In the genomic region with DNA sequence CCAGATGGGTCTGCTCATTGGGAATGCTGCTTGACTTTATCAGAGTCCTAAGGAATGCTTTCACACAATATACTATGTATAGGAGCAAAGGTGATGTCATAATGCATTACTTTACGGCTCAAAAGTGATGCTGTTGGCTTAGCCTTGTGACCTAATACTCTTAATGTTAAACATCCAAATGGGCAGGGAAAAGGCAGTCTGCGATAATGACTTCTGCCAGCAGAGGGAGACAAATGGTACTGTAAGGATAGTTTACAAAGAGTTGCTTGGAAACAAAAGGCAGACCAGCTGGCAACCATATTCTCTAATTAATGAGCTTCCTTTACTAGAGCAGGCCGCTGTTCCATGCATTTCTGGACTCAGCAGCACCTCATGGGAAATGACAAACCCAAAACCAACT, we compare ENCODE assay signal across 9 mouse cellular contexts. TPM values are rescaled to one million over a fixed set of nuclear protein-coding genes. Genes with fewer than 3 reads are reported as not detected.
DNase-seq lines count a peak whose midpoint lies in the region; ATAC-seq and TF ChIP-seq lines count a peak whose summit lies in the region.
"Had no signal": no experiment of that assay in that cellular context is flagged by ENCODE, and none has a peak within 500 bp of the region (broad histone marks: within the 10 kb centered on the region; RNA-seq: fewer than 3 reads in every experiment).

No protein-coding gene starts in this region.

- no peak for TF ChIP-seq POLR2A in ES-Bruce4 (IDR thresholded peaks at IDR 0.05; ENCODE audit: insufficient read depth, low read length)
- TF ChIP-seq POLR2A in lung, adult 2 months (IDR thresholded peaks at IDR 0.05; ENCODE audit: borderline replicate concordance, extremely low read depth, low read depth, low read length), result no peak
- no peak for TF ChIP-seq POLR2A in thymus, adult 2 months (IDR thresholded peaks at IDR 0.05; ENCODE audit: control insufficient read depth, extremely low read depth, insufficient read depth, low read length, poor library complexity)

- no peak overlapping the region for H3K27ac ChIP-seq in ES-Bruce4 (ENCODE audit: insufficient read depth, low read length)
- no peak overlapping the region for H3K27ac ChIP-seq in forebrain, embryonic 11.5 days (ENCODE audit: low read depth, low read length)
- H3K27ac ChIP-seq in thymus, adult 2 months (ENCODE audit: control insufficient read depth, insufficient read depth, low read length), result no peak overlapping the region
- H3K27ac ChIP-seq: liver, embryonic 15.5 days had no signal

- H3K9me3 ChIP-seq in ES-Bruce4 (replicated peaks; ENCODE audit: control insufficient read depth, insufficient read depth, low read length, poor library complexity, severe bottlenecking), result no peaks in the 10 kb centered on the region
- H3K9me3 ChIP-seq in forebrain, embryonic 11.5 days (ENCODE audit: control insufficient read depth, low read length), result no peaks in the 10 kb centered on the region
- H3K9me3 ChIP-seq: liver, embryonic 15.5 days had no signal

- H3K36me3 ChIP-seq in ES-Bruce4 (ENCODE audit: control insufficient read depth, insufficient read depth, low read length, poor library complexity, severe bottlenecking), result no peaks in the 10 kb centered on the region; the same call in 1 of the 2 replicates
- H3K36me3 ChIP-seq in forebrain, embryonic 11.5 days (ENCODE audit: control insufficient read depth, insufficient read depth, low read length), result no peaks in the 10 kb centered on the region
- H3K36me3 ChIP-seq in thymus, adult 2 months (ENCODE audit: control insufficient read depth, insufficient read depth, low read length), result no peaks in the 10 kb centered on the region
- H3K36me3 ChIP-seq: liver, embryonic 15.5 days had no signal

- peak; percentile 68 for DNase-seq in brain, embryonic 18.5 days (ENCODE audit: low read depth, low spot score)
- DNase-seq in forebrain, embryonic 11.5 days (ENCODE audit: low spot score), result peak; percentile 87
- peak; percentile 95 for DNase-seq in heart, postnatal 4 days
- DNase-seq in layer of hippocampus, adult 11-12 months (ENCODE audit: low spot score), result peak; percentile 94
- peak; percentile 85 for DNase-seq in lung, adult 2 months
- DNase-seq in ovary, postnatal 10 days (ENCODE audit: low spot score), result peak; percentile 80
- DNase-seq in thymus, adult 2 months, result peak; percentile 75

- peak; percentile 47 for ATAC-seq in forebrain, embryonic 11.5 days (replicated peaks; ENCODE audit: low FRiP score)

- peak; percentile 17 for TF ChIP-seq CTCF in ES-Bruce4 (IDR thresholded peaks at IDR 0.05; ENCODE audit: low read depth, low read length)
- peak; percentile 50; the same call in 1 of the 2 replicates for TF ChIP-seq CTCF in lung, adult 2 months (IDR thresholded peaks at IDR 0.05; ENCODE audit: insufficient read depth, low read length)
- TF ChIP-seq CTCF in thymus, adult 2 months (IDR thresholded peaks at IDR 0.05; ENCODE audit: borderline replicate concordance, control insufficient read depth, extremely low read depth, insufficient read depth, low read length, poor library complexity), result no peak

- no peak overlapping the region for H3K9ac ChIP-seq in ES-Bruce4 (ENCODE audit: low read depth, poor library complexity, severe bottlenecking)
- no peak overlapping the region; the same call in 1 of the 2 replicates for H3K9ac ChIP-seq in forebrain, embryonic 11.5 days (ENCODE audit: low read length)
- H3K9ac ChIP-seq: liver, embryonic 15.5 days had no signal

- no peak overlapping the region for H3K4me2 ChIP-seq in forebrain, embryonic 11.5 days (ENCODE audit: low read depth, low read length, severe bottlenecking)
- H3K4me2 ChIP-seq: liver, embryonic 15.5 days had no signal

- peaks cover 2% of the 10 kb centered on the region for H3K4me1 ChIP-seq in ES-Bruce4 (ENCODE audit: control insufficient read depth, insufficient read depth, low read length)
- no peaks in the 10 kb centered on the region for H3K4me1 ChIP-seq in forebrain, embryonic 11.5 days (replicated peaks; ENCODE audit: control insufficient read depth, insufficient read depth, low read length)
- no peaks in the 10 kb centered on the region for H3K4me1 ChIP-seq in lung, adult 2 months (ENCODE audit: control insufficient read depth, insufficient read depth, low read length)
- H3K4me1 ChIP-seq in thymus, adult 2 months (replicated peaks; ENCODE audit: control insufficient read depth, insufficient read depth, low read length), result no peaks in the 10 kb centered on the region
- H3K4me1 ChIP-seq: liver, embryonic 15.5 days had no signal

- H3K4me3 ChIP-seq in ES-Bruce4 (ENCODE audit: low read depth, low read length), result no peak overlapping the region
- H3K4me3 ChIP-seq in forebrain, embryonic 11.5 days (ENCODE audit: low read depth, low read length), result no peak overlapping the region
- H3K4me3 ChIP-seq in lung, adult 2 months (replicated peaks; ENCODE audit: extremely low read depth, low read depth, low read length), result no peak overlapping the region
- H3K4me3 ChIP-seq in thymus, adult 2 months (ENCODE audit: control insufficient read depth, insufficient read depth, low read length), result no peak overlapping the region
- H3K4me3 ChIP-seq: liver, embryonic 15.5 days had no signal

- no peaks in the 10 kb centered on the region for H3K27me3 ChIP-seq in ES-Bruce4 (ENCODE audit: control insufficient read depth, insufficient read depth, low read length, poor library complexity, severe bottlenecking)
- H3K27me3 ChIP-seq in forebrain, embryonic 11.5 days (ENCODE audit: control insufficient read depth, insufficient read depth, low read length), result no peaks in the 10 kb centered on the region
- H3K27me3 ChIP-seq in thymus, adult 2 months (ENCODE audit: control insufficient read depth, insufficient read depth, low read length), result no peaks in the 10 kb centered on the region
- H3K27me3 ChIP-seq: liver, embryonic 15.5 days had no signal

- WGBS in forebrain, embryonic 11.5 days, result 12% methylated on average over 3 of the region's 3 CpGs
- 5% methylated on average over 3 of the region's 3 CpGs for WGBS in lung, adult 2 months
- WGBS in thymus, adult 2 months, result 22% methylated on average over 3 of the region's 3 CpGs

- no peak for TF ChIP-seq EP300 in ES-Bruce4 (IDR thresholded peaks at IDR 0.05; ENCODE audit: insufficient read depth, low read depth, low read length)

RNA-seq across cellular contexts. Expression of gene Atp6v0a4, which starts 35.7 kb away (rescaled TPM):
- 4.9 and 6.1 TPM in 2 replicates for polyA plus RNA-seq in ES-Bruce4 (2011; ENCODE audit: insufficient read depth, insufficient read length, low read depth, missing spikeins)
- polyA plus RNA-seq in forebrain, embryonic 11.5 days (2014; fragmentation: Nextera tagmentation; extraction: Ambion mirVana), result not detected in 2 replicates
- 1 to 10 TPM; 2.1 to 2.9 TPM for total RNA-seq in heart, postnatal 4 days (2021)
- 6.2 and 12.1 TPM in 2 replicates for polyA plus RNA-seq in lung, adult 2 months (2012; rRNA removed)
- polyA plus RNA-seq in thymus, adult 2 months (2012; rRNA removed), result 0.54 and 1.2 TPM in 2 replicates

RNA-seq across cellular contexts. Expression of gene Tmem213, which starts 51.0 kb away (rescaled TPM):
- polyA plus RNA-seq in ES-Bruce4 (2011; ENCODE audit: insufficient read depth, insufficient read length, low read depth, missing spikeins), result 3.0 and 3.3 TPM in 2 replicates
- polyA plus RNA-seq in forebrain, embryonic 11.5 days (2014; fragmentation: Nextera tagmentation; extraction: Ambion mirVana), result not detected in 2 replicates
- total RNA-seq in heart, postnatal 4 days (2021), result not detected
- polyA plus RNA-seq in lung, adult 2 months (2012; rRNA removed), result 2.6 and 3.0 TPM in 2 replicates
- polyA plus RNA-seq in thymus, adult 2 months (2012; rRNA removed), result 0.38 TPM in 1 of 2 replicates, not detected in the other
- polyA plus RNA-seq: liver, embryonic 15.5 days had no signal
